Mouse (Mus musculus) megakaryocyte, embryonic 14.5 days (primary cell): ENCODE measurements around the gene Pink1. TPM values are rescaled to one million over a fixed set of nuclear protein-coding genes. Genes with fewer than 3 reads are reported as not detected.

Source experiments
- H3K27me3 ChIP-seq: replicated peaks from 2 replicates; pipeline ENCODE3; 2012; ENCODE audit warnings: inconsistent platforms
- H3K36me3 ChIP-seq: replicated peaks from 2 replicates; pipeline ENCODE3; 2012; ENCODE audit warnings: low read length, inconsistent platforms, mixed read lengths
- H3K4me1 ChIP-seq: 2 replicates; pipeline ENCODE4 v1.6.1; 2012; ENCODE audit warnings: inconsistent platforms
- H3K4me3 ChIP-seq: replicated peaks from 2 replicates; pipeline ENCODE3; 2012; ENCODE audit warnings: moderate library complexity, mild to moderate bottlenecking, inconsistent platforms
- H3K9me3 ChIP-seq: 2 replicates; pipeline ENCODE4 v1.6.1; 2012; ENCODE audit warnings: inconsistent platforms
- FLI1 ChIP-seq: IDR thresholded peaks from 2 replicates; pipeline ENCODE4 v1.6.1; 2012; ENCODE audit warnings: low read length, inconsistent platforms, mixed read lengths
- GATA1 ChIP-seq: IDR thresholded peaks from 3 replicates; pipeline ENCODE4 v1.6.1; 2012; ENCODE audit warnings: mixed read lengths, low read length, inconsistent platforms, borderline replicate concordance
- polyA plus RNA-seq: library from polyadenylated mRNA; stranded (reverse); fragments of >175 nt; gene quantifications from 2 replicates; pipeline ENCODE4 v1.2.3, GENCODE M21; 2012; ENCODE audit warnings: low replicate concordance; ENCODE audit not compliant: insufficient read depth

The Pink1 gene
- polyA plus RNA-seq, 1 experiment, result 33.2 TPM

DNA sequence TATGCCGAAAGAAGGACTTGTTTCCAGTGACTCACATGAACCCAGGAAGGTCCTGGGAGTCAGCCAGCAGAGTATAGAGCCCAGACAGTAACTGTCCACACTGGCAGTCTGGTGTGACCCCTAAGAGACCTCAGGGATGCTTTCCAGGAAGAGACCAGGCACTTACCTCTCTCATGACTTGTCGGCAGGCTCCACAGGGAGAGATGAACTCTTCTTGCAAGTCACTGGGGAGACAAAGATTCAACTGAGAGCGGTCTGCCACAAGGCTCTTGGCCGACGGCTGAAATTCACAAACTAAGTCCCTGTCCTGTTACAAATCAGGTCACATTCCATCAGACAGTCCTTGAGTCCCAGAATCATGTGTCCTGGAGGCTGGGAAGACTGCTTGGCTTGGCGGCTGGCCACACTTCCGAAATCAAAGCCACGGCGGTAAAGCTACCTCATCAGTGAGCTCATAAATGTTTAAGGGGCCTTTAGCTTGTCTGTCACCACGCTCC is 17.3 kb upstream of the Pink1 start:
- Histone ChIP-seq H3K9me3 (no peaks in the 10 kb centered on the region), H3K27me3 (peaks cover 57% of the 10 kb centered on the region), H3K4me1 (peaks cover 33% of the 10 kb centered on the region), H3K36me3 (no peaks in the 10 kb centered on the region), H3K4me3 (no peak overlapping the region)
- TF ChIP-seq GATA1, result no peak
- TF ChIP-seq FLI1, result no peak

- H3K36me3 ChIP-seq, result no peaks in the 10 kb centered on the region
- peaks cover 58% of the 10 kb centered on the region for H3K27me3 ChIP-seq
- H3K4me1 ChIP-seq, result peaks cover 35% of the 10 kb centered on the region
- TF ChIP-seq GATA1 (no peak), FLI1 (no peak)
- no peak overlapping the region for H3K4me3 ChIP-seq
- no peaks in the 10 kb centered on the region for H3K9me3 ChIP-seq
Observed at GRCm38 (mm10) chr4:138342778-138343177, 16.7 kb upstream of the Pink1 start.

- H3K27me3 ChIP-seq, result peaks cover 58% of the 10 kb centered on the region
- peaks cover 38% of the 10 kb centered on the region for H3K4me1 ChIP-seq
- no peaks in the 10 kb centered on the region for H3K9me3 ChIP-seq
- H3K36me3 ChIP-seq, result no peaks in the 10 kb centered on the region
- no peak overlapping the region for H3K4me3 ChIP-seq
- TF ChIP-seq GATA1, result no peak
- no peak for TF ChIP-seq FLI1
Observed at GRCm38 (mm10) chr4:138342048-138342447, 15.9 kb upstream of the Pink1 start.

DNA sequence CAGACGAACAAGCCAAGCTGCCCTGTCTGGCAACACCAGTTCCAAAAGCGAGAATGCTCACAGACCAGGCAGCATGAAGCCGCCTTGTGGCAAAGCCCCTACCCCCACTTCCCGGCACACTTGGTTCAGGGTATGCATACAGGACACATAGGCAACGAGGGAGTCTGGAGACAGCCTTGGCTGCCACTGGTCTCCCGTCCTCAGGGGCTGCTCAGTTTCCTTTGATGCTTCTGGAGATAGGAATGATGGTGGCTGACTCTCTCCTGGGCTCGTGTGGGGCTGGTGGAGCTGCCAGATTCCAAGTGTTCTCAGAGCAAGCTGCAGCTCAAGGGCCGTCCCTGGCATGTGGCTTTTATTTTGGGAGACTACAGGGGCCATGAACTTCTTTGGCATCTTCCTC is 15.3 kb upstream of the Pink1 start:
- H3K27me3 ChIP-seq, result peaks cover 56% of the 10 kb centered on the region
- no peak for TF ChIP-seq FLI1
- TF ChIP-seq GATA1, result no peak
- H3K9me3 ChIP-seq, result no peaks in the 10 kb centered on the region

GRCm38 (mm10) chr4:138339963-138340362 is 13.9 kb upstream of the Pink1 start:
- Histone ChIP-seq H3K4me1 (peaks cover 32% of the 10 kb centered on the region), H3K4me3 (no peak overlapping the region), H3K27me3 (peaks cover 55% of the 10 kb centered on the region), H3K9me3 (no peaks in the 10 kb centered on the region), H3K36me3 (no peaks in the 10 kb centered on the region)
- TF ChIP-seq FLI1 (no peak), GATA1 (no peak)

More for the DNA sequence above, 15.3 kb upstream of the Pink1 start:
- Histone ChIP-seq H3K4me3 (no peak overlapping the region), H3K4me1 (peaks cover 38% of the 10 kb centered on the region), H3K36me3 (no peaks in the 10 kb centered on the region)

DNA sequence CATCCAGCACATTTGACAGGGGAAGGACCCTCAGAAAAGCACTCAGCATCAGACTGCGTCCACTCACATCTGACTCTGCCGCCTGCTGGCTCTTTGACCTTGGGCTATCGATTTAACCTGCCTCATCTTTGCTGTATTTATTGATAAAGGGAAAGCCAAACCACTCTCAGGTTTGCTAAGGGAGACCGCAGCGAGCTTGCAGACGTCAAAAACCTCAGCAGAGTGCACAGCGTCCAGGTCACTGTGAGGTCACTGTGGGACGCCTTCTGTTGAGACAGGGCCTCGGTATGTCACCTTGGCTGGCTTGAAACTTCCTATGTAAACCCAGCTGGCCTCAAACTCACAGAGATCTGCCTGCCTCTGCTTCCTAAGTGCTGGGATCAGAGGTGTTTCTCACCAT is 11.2 kb upstream of the Pink1 start:
- Histone ChIP-seq H3K4me3 (no peak overlapping the region), H3K9me3 (no peaks in the 10 kb centered on the region), H3K36me3 (no peaks in the 10 kb centered on the region), H3K4me1 (peaks cover 17% of the 10 kb centered on the region), H3K27me3 (peaks cover 68% of the 10 kb centered on the region)
- TF ChIP-seq FLI1 (no peak), GATA1 (no peak)

- no peaks in the 10 kb centered on the region for H3K36me3 ChIP-seq
- H3K4me1 ChIP-seq, result peaks cover 17% of the 10 kb centered on the region
- peaks cover 71% of the 10 kb centered on the region for H3K27me3 ChIP-seq
- TF ChIP-seq GATA1 (no peak), FLI1 (no peak)
- no peaks in the 10 kb centered on the region for H3K9me3 ChIP-seq
- H3K4me3 ChIP-seq, result no peak overlapping the region
Observed at GRCm38 (mm10) chr4:138336876-138337275, 10.8 kb upstream of the Pink1 start.

DNA sequence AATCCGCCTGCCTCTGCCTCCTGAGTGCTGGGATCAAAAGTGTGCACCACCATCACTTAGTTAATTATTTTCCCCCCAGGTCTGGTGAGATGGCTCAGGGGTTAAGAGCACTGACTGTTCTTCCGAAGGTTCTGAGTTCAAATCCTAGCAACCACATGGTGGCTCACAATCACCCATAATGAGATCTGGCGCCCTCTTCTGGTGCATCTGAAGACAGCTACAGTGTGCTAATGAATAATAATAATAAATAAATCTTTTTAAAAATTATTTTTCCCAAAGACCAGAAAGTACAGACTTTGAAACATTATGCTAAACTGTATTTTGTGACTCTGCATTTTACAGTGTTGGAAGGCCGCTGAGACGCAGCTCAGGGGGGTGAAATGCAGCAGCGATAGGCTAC is 9.5 kb upstream of the Pink1 start:
- Histone ChIP-seq H3K4me1 (peaks cover 13% of the 10 kb centered on the region), H3K36me3 (no peaks in the 10 kb centered on the region), H3K4me3 (no peak overlapping the region), H3K27me3 (peaks cover 72% of the 10 kb centered on the region), H3K9me3 (no peaks in the 10 kb centered on the region)
- TF ChIP-seq GATA1 (no peak), FLI1 (no peak)

GRCm38 (mm10) chr4:138335036-138335435 is 8.9 kb upstream of the Pink1 start:
- Histone ChIP-seq H3K27me3 (peaks cover 72% of the 10 kb centered on the region), H3K9me3 (no peaks in the 10 kb centered on the region), H3K36me3 (no peaks in the 10 kb centered on the region), H3K4me1 (peaks cover 11% of the 10 kb centered on the region), H3K4me3 (no peak overlapping the region)
- TF ChIP-seq GATA1 (no peak), FLI1 (no peak)

DNA sequence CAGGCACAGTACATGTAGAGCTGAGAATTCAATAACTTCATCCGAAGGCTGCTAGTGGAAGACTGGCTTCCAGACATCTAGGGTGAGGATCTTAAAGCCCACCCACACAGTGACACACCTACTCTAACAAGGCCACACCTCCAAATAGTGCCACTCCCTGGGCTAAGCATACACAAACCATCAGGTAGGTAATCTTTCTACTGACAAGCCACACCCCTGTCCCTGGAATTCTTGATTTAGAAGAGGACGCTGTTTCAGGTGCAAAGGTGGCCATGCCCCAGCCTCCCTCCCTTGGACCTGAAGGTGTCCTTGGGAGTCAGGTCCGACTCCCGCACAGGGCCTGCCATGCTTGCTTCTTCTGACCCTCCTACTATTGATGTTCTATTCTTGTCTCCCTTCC is 7.0 kb upstream of the Pink1 start:
- peaks cover 75% of the 10 kb centered on the region for H3K27me3 ChIP-seq
- H3K4me3 ChIP-seq, result no peak overlapping the region
- peaks cover 11% of the 10 kb centered on the region; the same call in 1 of the 2 replicates for H3K9me3 ChIP-seq
- TF ChIP-seq FLI1 (no peak), GATA1 (no peak)
- H3K4me1 ChIP-seq, result peaks cover 9% of the 10 kb centered on the region; the same call in 1 of the 2 replicates
- H3K36me3 ChIP-seq, result no peaks in the 10 kb centered on the region

- H3K4me1 ChIP-seq, result peaks cover 4% of the 10 kb centered on the region
Observed at GRCm38 (mm10) chr4:138331647-138332046, 5.5 kb upstream of the Pink1 start.

More at GRCm38 (mm10) chr4:138331647-138332046, 5.5 kb upstream of the Pink1 start:
- H3K27me3 ChIP-seq, result peaks cover 64% of the 10 kb centered on the region
- no peak overlapping the region for H3K4me3 ChIP-seq
- TF ChIP-seq GATA1, result no peak
- TF ChIP-seq FLI1, result no peak
- H3K9me3 ChIP-seq, result peaks cover 15% of the 10 kb centered on the region; the same call in 1 of the 2 replicates
- H3K36me3 ChIP-seq, result no peaks in the 10 kb centered on the region
